Mouse (Mus musculus) spleen, adult 2 months (tissue): ENCODE results near the gene Amn1.

Experiments used
- CTCF ChIP-seq: fragments of 200-500 bp; IDR thresholded peaks from 2 replicates; pipeline ENCODE4 v1.5.1; 2011; ENCODE audit warnings: mild to moderate bottlenecking, inconsistent platforms; ENCODE audit not compliant: insufficient read depth, insufficient read length, insufficient replicate concordance; ENCODE audit errors: extremely low read depth
- POLR2A ChIP-seq: fragments of 200-500 bp; IDR thresholded peaks from 2 replicates; pipeline ENCODE4 v1.6.1; 2011; ENCODE audit warnings: low read depth, low read length, inconsistent platforms

- no peak for TF ChIP-seq POLR2A
- no peak for TF ChIP-seq CTCF
Observed at GRCm38 (mm10) chr6:149187371-149187770, 1.1 kb downstream of the Amn1 start.
